Mouse (Mus musculus): Measurements from ENCODE around the gene Camk1g. TPM values are rescaled to one million over a fixed set of nuclear protein-coding genes. Genes with fewer than 3 reads are reported as not detected.

Camk1g gene
- total and polyA plus RNA-seq, 3 experiments = not detected

DNA sequence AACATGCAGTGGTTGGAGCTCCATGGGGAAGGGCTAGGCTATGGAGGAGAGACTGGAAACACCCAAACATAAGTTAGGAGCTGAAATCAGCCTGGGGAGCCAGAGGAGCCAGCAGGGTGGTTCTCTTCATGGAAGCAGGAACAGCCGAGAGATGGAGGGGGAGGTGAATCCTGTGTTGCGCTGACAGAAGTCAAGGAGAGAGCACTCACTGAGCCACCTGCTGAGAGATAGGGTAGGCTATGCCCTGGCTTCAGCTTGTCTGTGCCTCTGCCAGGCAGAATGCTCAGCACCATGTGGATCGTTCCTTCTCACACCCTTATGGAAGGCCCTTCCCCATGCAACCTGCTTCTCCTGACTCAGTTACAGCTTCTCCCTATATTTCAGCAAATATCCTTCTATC lies 36.3 kb downstream of the Camk1g start:
- ATAC-seq (ENCODE audit: extremely low read depth, insufficient number of reproducible peaks, low FRiP score, poor library complexity, severe bottlenecking) = no peak
- H3K27me3 ChIP-seq (ENCODE audit: insufficient read depth, low read length) = peaks cover 2% of the 10 kb centered on the region; the same call in 1 of the 2 replicates
- TF ChIP-seq TAL1 (conservative IDR thresholded peaks at IDR 0.05; ENCODE audit: low read depth, low read length) (no peak), POLR2AphosphoS5 (IDR thresholded peaks at IDR 0.05; ENCODE audit: insufficient replicate concordance, low read depth, low read length) (no peak), GATA1 (IDR thresholded peaks at IDR 0.05; ENCODE audit: borderline replicate concordance, low read length) (no peak), GATA2 (IDR thresholded peaks at IDR 0.05; ENCODE audit: borderline replicate concordance, low read depth, low read length) (no peak), CTCF (IDR thresholded peaks at IDR 0.05; ENCODE audit: low read depth, low read length) (no peak)
- DNase-seq (ENCODE audit: low spot score) = no peak
- H3K36me3 ChIP-seq (replicated peaks) = no peaks in the 10 kb centered on the region
- no peak overlapping the region for H3K4me3 ChIP-seq (ENCODE audit: low read depth, low read length)
- no peaks in the 10 kb centered on the region for H3K9me3 ChIP-seq (replicated peaks)
- no peaks in the 10 kb centered on the region for H3K4me1 ChIP-seq (ENCODE audit: insufficient read depth, low read depth, low read length)

DNA sequence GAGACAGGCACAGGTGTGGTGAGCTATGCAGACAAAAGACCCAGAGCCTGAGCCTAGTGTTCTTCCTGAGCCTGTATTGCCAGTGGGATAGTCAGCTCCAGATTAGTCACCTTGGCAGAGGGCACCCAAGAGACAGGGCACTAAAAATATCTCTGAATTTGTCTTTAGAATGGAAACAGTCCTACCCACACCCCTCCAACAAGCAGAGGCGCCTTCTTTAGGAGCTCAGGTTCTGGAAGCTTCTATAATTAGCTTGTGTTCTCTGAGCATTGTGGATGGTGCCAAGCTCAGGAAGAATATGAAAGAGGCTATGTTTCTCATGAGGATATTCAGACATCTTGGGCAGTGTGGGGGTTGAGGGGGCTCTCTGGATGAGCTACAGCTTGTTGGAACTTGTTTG lies 37.4 kb downstream of the Camk1g start:
- H3K4me1 ChIP-seq (ENCODE audit: insufficient read depth, low read depth, low read length) = no peaks in the 10 kb centered on the region
- DNase-seq (ENCODE audit: low spot score) (no peak), ATAC-seq (ENCODE audit: extremely low read depth, insufficient number of reproducible peaks, low FRiP score, poor library complexity, severe bottlenecking) (no peak)
- TF ChIP-seq TAL1 (conservative IDR thresholded peaks at IDR 0.05; ENCODE audit: low read depth, low read length) (no peak), POLR2AphosphoS5 (IDR thresholded peaks at IDR 0.05; ENCODE audit: insufficient replicate concordance, low read depth, low read length) (no peak), GATA2 (IDR thresholded peaks at IDR 0.05; ENCODE audit: borderline replicate concordance, low read depth, low read length) (no peak), CTCF (IDR thresholded peaks at IDR 0.05; ENCODE audit: low read depth, low read length) (no peak), GATA1 (IDR thresholded peaks at IDR 0.05; ENCODE audit: borderline replicate concordance, low read length) (no peak)
- no peaks in the 10 kb centered on the region for H3K9me3 ChIP-seq (replicated peaks)
- H3K27me3 ChIP-seq (ENCODE audit: insufficient read depth, low read length) = peaks cover 2% of the 10 kb centered on the region; the same call in 1 of the 2 replicates
- H3K36me3 ChIP-seq (replicated peaks) = no peaks in the 10 kb centered on the region
- H3K4me3 ChIP-seq (ENCODE audit: low read depth, low read length) = no peak overlapping the region

DNA sequence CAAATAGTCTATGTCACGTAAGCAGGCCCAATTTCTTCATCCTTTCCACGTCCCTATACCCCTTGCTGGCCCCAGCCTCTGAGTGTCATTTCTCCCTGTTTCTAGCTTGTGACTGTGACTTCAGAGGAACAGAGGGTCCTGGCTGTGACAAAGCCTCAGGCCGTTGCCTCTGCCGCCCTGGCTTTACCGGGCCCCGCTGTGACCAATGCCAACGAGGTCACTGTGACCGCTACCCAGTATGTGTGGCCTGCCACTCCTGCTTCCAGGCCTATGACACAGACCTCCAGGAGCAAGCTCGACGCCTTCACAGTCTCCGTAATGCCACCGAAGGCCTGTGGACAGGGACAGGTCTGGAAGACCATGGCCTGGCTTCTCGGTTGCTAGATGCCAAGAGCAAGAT lies 38.1 kb downstream of the Camk1g start:
- no peak for ATAC-seq (ENCODE audit: extremely low read depth, insufficient number of reproducible peaks, low FRiP score, poor library complexity, severe bottlenecking)
- Histone ChIP-seq H3K4me1 (ENCODE audit: insufficient read depth, low read depth, low read length) (no peaks in the 10 kb centered on the region), H3K27me3 (ENCODE audit: insufficient read depth, low read length) (peaks cover 2% of the 10 kb centered on the region; the same call in 1 of the 2 replicates), H3K36me3 (replicated peaks) (no peaks in the 10 kb centered on the region), H3K4me3 (ENCODE audit: low read depth, low read length) (no peak overlapping the region), H3K9me3 (replicated peaks) (no peaks in the 10 kb centered on the region)
- no peak for DNase-seq (ENCODE audit: low spot score)
- TF ChIP-seq GATA1 (IDR thresholded peaks at IDR 0.05; ENCODE audit: borderline replicate concordance, low read length) (no peak), TAL1 (conservative IDR thresholded peaks at IDR 0.05; ENCODE audit: low read depth, low read length) (no peak), GATA2 (IDR thresholded peaks at IDR 0.05; ENCODE audit: borderline replicate concordance, low read depth, low read length) (no peak), POLR2AphosphoS5 (IDR thresholded peaks at IDR 0.05; ENCODE audit: insufficient replicate concordance, low read depth, low read length) (no peak), CTCF (IDR thresholded peaks at IDR 0.05; ENCODE audit: low read depth, low read length) (no peak)

DNA sequence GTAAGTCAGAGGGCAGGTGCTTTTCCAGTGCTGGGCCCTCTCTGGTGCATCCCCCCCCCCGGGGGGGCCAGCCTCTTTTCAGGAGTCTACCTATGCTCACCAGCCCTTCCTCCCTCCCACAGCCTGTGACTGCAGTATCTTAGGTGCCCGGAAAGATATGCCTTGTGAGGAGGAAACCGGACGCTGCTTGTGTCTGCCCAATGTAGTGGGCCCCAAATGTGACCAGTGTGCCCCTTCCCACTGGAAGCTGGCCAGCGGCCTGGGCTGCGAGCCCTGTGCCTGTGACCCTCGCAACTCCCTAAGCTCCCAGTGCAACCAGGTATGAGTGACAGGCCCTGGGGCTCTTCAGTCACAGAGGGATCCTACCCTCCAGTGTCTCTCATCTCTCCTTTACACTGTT lies 39.5 kb downstream of the Camk1g start:
- peaks cover 2% of the 10 kb centered on the region; the same call in 1 of the 2 replicates for H3K27me3 ChIP-seq (ENCODE audit: insufficient read depth, low read length)
- H3K9me3 ChIP-seq (replicated peaks) = no peaks in the 10 kb centered on the region
- no peaks in the 10 kb centered on the region for H3K36me3 ChIP-seq (replicated peaks)
- DNase-seq (ENCODE audit: low spot score) = no peak
- no peak overlapping the region for H3K4me3 ChIP-seq (ENCODE audit: low read depth, low read length)
- no peak for ATAC-seq (ENCODE audit: extremely low read depth, insufficient number of reproducible peaks, low FRiP score, poor library complexity, severe bottlenecking)
- TF ChIP-seq TAL1 (conservative IDR thresholded peaks at IDR 0.05; ENCODE audit: low read depth, low read length) = no peak
- TF ChIP-seq CTCF (IDR thresholded peaks at IDR 0.05; ENCODE audit: low read depth, low read length) = no peak
- no peak for TF ChIP-seq GATA2 (IDR thresholded peaks at IDR 0.05; ENCODE audit: borderline replicate concordance, low read depth, low read length)
- TF ChIP-seq GATA1 (IDR thresholded peaks at IDR 0.05; ENCODE audit: borderline replicate concordance, low read length) = no peak
- TF ChIP-seq POLR2AphosphoS5 (IDR thresholded peaks at IDR 0.05; ENCODE audit: insufficient replicate concordance, low read depth, low read length) = no peak
- H3K4me1 ChIP-seq (ENCODE audit: insufficient read depth, low read depth, low read length) = no peaks in the 10 kb centered on the region

DNA sequence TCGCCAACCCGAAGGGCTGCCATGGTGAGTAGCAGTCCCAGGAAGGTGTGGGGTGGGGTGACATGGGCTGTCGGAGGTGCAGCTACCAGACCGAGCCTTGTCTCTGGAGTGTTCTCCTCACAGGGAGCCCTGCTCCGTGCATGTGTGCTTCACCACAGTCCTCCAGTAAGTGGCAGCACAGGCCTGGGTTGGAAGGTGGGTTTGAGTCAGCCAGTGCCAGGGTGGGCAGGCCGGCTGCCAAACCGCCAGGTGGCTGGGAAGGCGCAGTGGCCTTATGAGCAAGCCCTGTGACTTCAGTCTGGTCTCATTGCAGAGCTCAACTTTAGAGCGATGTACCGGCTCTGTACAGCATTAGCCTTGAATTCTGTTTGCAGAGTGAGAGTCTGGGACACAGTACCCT lies 39.9 kb downstream of the Camk1g start:
- no peak for DNase-seq (ENCODE audit: low spot score)
- H3K27me3 ChIP-seq (ENCODE audit: insufficient read depth, low read length) = peaks cover 2% of the 10 kb centered on the region; the same call in 1 of the 2 replicates
- no peak overlapping the region for H3K4me3 ChIP-seq (ENCODE audit: low read depth, low read length)
- no peak for ATAC-seq (ENCODE audit: extremely low read depth, insufficient number of reproducible peaks, low FRiP score, poor library complexity, severe bottlenecking)
- H3K36me3 ChIP-seq (replicated peaks) = no peaks in the 10 kb centered on the region
- no peaks in the 10 kb centered on the region for H3K4me1 ChIP-seq (ENCODE audit: insufficient read depth, low read depth, low read length)
- no peaks in the 10 kb centered on the region for H3K9me3 ChIP-seq (replicated peaks)
- no peak for TF ChIP-seq TAL1 (conservative IDR thresholded peaks at IDR 0.05; ENCODE audit: low read depth, low read length)
- TF ChIP-seq POLR2AphosphoS5 (IDR thresholded peaks at IDR 0.05; ENCODE audit: insufficient replicate concordance, low read depth, low read length) = no peak
- TF ChIP-seq CTCF (IDR thresholded peaks at IDR 0.05; ENCODE audit: low read depth, low read length) = no peak
- TF ChIP-seq GATA2 (IDR thresholded peaks at IDR 0.05; ENCODE audit: borderline replicate concordance, low read depth, low read length) = no peak
- no peak for TF ChIP-seq GATA1 (IDR thresholded peaks at IDR 0.05; ENCODE audit: borderline replicate concordance, low read length)

DNA sequence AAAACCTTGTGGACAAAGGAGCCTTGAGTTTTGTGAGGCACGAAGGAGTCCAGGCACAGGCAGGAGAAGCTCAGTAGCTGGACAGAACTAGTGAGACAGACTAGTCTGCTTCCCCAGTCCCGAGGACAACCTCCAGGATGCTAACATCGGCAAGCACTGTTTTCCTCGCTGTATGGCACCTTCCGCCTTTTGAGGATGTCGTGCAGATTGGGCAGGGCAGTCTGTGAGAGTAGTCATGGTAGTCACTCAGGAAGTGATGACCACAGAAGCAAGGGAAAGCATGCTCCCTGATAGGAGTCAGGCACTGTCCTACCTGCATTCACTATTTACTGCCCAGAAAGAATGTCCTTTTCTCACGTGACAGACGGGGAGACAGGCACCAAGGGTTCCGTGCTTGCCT lies 40.5 kb downstream of the Camk1g start:
- H3K4me1 ChIP-seq (ENCODE audit: insufficient read depth, low read depth, low read length) = no peaks in the 10 kb centered on the region
- TF ChIP-seq CTCF (IDR thresholded peaks at IDR 0.05; ENCODE audit: low read depth, low read length) = no peak
- TF ChIP-seq TAL1 (conservative IDR thresholded peaks at IDR 0.05; ENCODE audit: low read depth, low read length) = no peak
- TF ChIP-seq POLR2AphosphoS5 (IDR thresholded peaks at IDR 0.05; ENCODE audit: insufficient replicate concordance, low read depth, low read length) = no peak
- no peak for TF ChIP-seq GATA1 (IDR thresholded peaks at IDR 0.05; ENCODE audit: borderline replicate concordance, low read length)
- TF ChIP-seq GATA2 (IDR thresholded peaks at IDR 0.05; ENCODE audit: borderline replicate concordance, low read depth, low read length) = no peak
- ATAC-seq (ENCODE audit: extremely low read depth, insufficient number of reproducible peaks, low FRiP score, poor library complexity, severe bottlenecking) (no peak), DNase-seq (ENCODE audit: low spot score) (no peak)
- H3K36me3 ChIP-seq (replicated peaks) = no peaks in the 10 kb centered on the region
- no peak overlapping the region for H3K4me3 ChIP-seq (ENCODE audit: low read depth, low read length)
- H3K9me3 ChIP-seq (replicated peaks) = no peaks in the 10 kb centered on the region
- H3K27me3 ChIP-seq (ENCODE audit: insufficient read depth, low read length) = peaks cover 2% of the 10 kb centered on the region; the same call in 1 of the 2 replicates
